Mouse (Mus musculus): ENCODE results near the gene Neurl2.
"Not testable (repeated sequence)": the region's sequence is repeated elsewhere in the genome, so short reads cannot be mapped to it uniquely, and the experiment has no call there.

Gene Neurl2

GRCm38 (mm10) chr2:164833314-164833959 lies at the start of gene Neurl2:
Neurl2 (minus strand) TSS chr2:164833456.
- peak; percentile 89 to 90 for DNase-seq (ENCODE audit: low spot score in 2 of 2)

GRCm38 (mm10) chr2:164882619-164883018 lies 49.4 kb upstream of the Neurl2 start:
- DNase-seq (ENCODE audit: low spot score in 2 of 2) = no peak

- DNase-seq (ENCODE audit: low spot score in 2 of 2) = peak; percentile 90 to 91
Measured at GRCm38 (mm10) chr2:164879568-164880277, 46.5 kb upstream of the Neurl2 start.

- DNase-seq (ENCODE audit: low spot score in 2 of 2) = peak; percentile 81 to 88
Measured at GRCm38 (mm10) chr2:164879228-164879567, 45.9 kb upstream of the Neurl2 start, which contains the start of gene Pcif1. Pcif1 (plus strand) TSS chr2:164879304.

GRCm38 (mm10) chr2:164878509-164879227 lies 45.4 kb upstream of the Neurl2 start:
- no peak for DNase-seq (ENCODE audit: low spot score in 2 of 2)

- DNase-seq (ENCODE audit: low spot score in 2 of 2) = not testable (repeated sequence)
Measured at GRCm38 (mm10) chr2:164877376-164878215, 44.3 kb upstream of the Neurl2 start.

- not testable (repeated sequence) for DNase-seq (ENCODE audit: low spot score in 2 of 2)
Measured at GRCm38 (mm10) chr2:164875648-164876047, 42.4 kb upstream of the Neurl2 start.

- no peak for DNase-seq (ENCODE audit: low spot score in 2 of 2)
Measured at GRCm38 (mm10) chr2:164874239-164874769, 41.0 kb upstream of the Neurl2 start.

GRCm38 (mm10) chr2:164873621-164874020 lies 40.4 kb upstream of the Neurl2 start:
- DNase-seq (ENCODE audit: low spot score in 2 of 2) = no peak

- no peak for DNase-seq (ENCODE audit: low spot score in 2 of 2)
Measured at GRCm38 (mm10) chr2:164871602-164872303, 38.5 kb upstream of the Neurl2 start.

- no peak for DNase-seq (ENCODE audit: low spot score in 2 of 2)
Measured at GRCm38 (mm10) chr2:164868491-164868890, 35.2 kb upstream of the Neurl2 start.

GRCm38 (mm10) chr2:164867566-164867965 lies 34.3 kb upstream of the Neurl2 start:
- no peak for DNase-seq (ENCODE audit: low spot score in 2 of 2)

- DNase-seq (ENCODE audit: low spot score in 2 of 2) = no peak
Measured at GRCm38 (mm10) chr2:164866741-164867551, 33.7 kb upstream of the Neurl2 start.

GRCm38 (mm10) chr2:164864593-164864992 lies 31.3 kb upstream of the Neurl2 start:
- no peak for DNase-seq (ENCODE audit: low spot score in 2 of 2)

- DNase-seq (ENCODE audit: low spot score in 2 of 2) = not testable (repeated sequence)
Measured at GRCm38 (mm10) chr2:164863411-164863810, 30.2 kb upstream of the Neurl2 start.

- DNase-seq (ENCODE audit: low spot score in 2 of 2) = no peak
Measured at GRCm38 (mm10) chr2:164862179-164862861, 29.1 kb upstream of the Neurl2 start.

GRCm38 (mm10) chr2:164861094-164861493 lies 27.8 kb upstream of the Neurl2 start:
- no peak for DNase-seq (ENCODE audit: low spot score in 2 of 2)

GRCm38 (mm10) chr2:164859640-164860432 lies 26.6 kb upstream of the Neurl2 start:
- no peak for DNase-seq (ENCODE audit: low spot score in 2 of 2)

GRCm38 (mm10) chr2:164859155-164859554 lies 25.9 kb upstream of the Neurl2 start:
- no peak for DNase-seq (ENCODE audit: low spot score in 2 of 2)
